Comparison of ENCODE assay signal across 8 mouse cellular contexts in genomic region chr2:169995987-169996386, GRCm38 (mm10).
DNase-seq lines count a peak whose midpoint lies in the region; ATAC-seq and TF ChIP-seq lines count a peak whose summit lies in the region.

No protein-coding gene starts in this region.

- no peaks in the 10 kb centered on the region for H3K79me2 ChIP-seq in liver, adult 2 months (ENCODE audit: control insufficient read depth, insufficient read depth, low read length)

- no peak for ATAC-seq in limb, embryonic 12.5 days (ENCODE audit: insufficient number of reproducible peaks, insufficient read depth, low FRiP score, low TSS enrichment, low read depth)

- H3K9me3 ChIP-seq in limb, embryonic 12.5 days, result no peaks in the 10 kb centered on the region

- H3K4me2 ChIP-seq in limb, embryonic 12.5 days, result peak overlapping the region; percentile 23

- peak overlapping the region; percentile 29; the same call in 1 of the 2 replicates for H3K4me3 ChIP-seq in liver, adult 2 months (ENCODE audit: insufficient read depth, low read depth, low read length)
- H3K4me3 ChIP-seq in limb, embryonic 12.5 days (replicated peaks), result no peak overlapping the region
- H3K4me3 ChIP-seq in small intestine, adult 2 months (ENCODE audit: low read depth, low read length), result peak overlapping the region; percentile 26; the same call in 1 of the 2 replicates
- H3K4me3 ChIP-seq in left cerebral cortex, adult 2 months, result no peak overlapping the region

- H3K36me3 ChIP-seq in liver, adult 2 months (ENCODE audit: control insufficient read depth, insufficient read depth, low read length), result no peaks in the 10 kb centered on the region
- no peaks in the 10 kb centered on the region for H3K36me3 ChIP-seq in limb, embryonic 12.5 days
- H3K36me3 ChIP-seq in small intestine, adult 2 months (ENCODE audit: control insufficient read depth, insufficient read depth, low read length), result no peaks in the 10 kb centered on the region

- no peak for TF ChIP-seq POLR2A in liver, adult 2 months (IDR thresholded peaks at IDR 0.05; ENCODE audit: extremely low read depth, insufficient read depth, low read length)
- no peak for TF ChIP-seq POLR2A in small intestine, adult 2 months (IDR thresholded peaks at IDR 0.05; ENCODE audit: low read depth, low read length)

- H3K9ac ChIP-seq in liver, adult 2 months (ENCODE audit: low read depth, low read length), result peak overlapping the region; percentile 28; the same call in 1 of the 2 replicates
- no peak overlapping the region for H3K9ac ChIP-seq in limb, embryonic 12.5 days (replicated peaks)

- no peak for TF ChIP-seq CTCF in liver, adult 2 months (IDR thresholded peaks at IDR 0.05; ENCODE audit: low read depth, low read length)
- no peak for TF ChIP-seq CTCF in small intestine, adult 2 months (IDR thresholded peaks at IDR 0.05; ENCODE audit: extremely low read depth, insufficient read length, insufficient replicate concordance, low read depth, low read length)
- TF ChIP-seq CTCF in left cerebral cortex, adult 2 months (IDR thresholded peaks at IDR 0.05), result no peak

- intact Hi-C loops in left cerebral cortex, adult 2 months (cut with DNase I), result no loop called here

- peak overlapping the region; percentile 37 for H3K27ac ChIP-seq in liver, adult 2 months (replicated peaks; ENCODE audit: insufficient read depth, low read depth, low read length)
- H3K27ac ChIP-seq in limb, embryonic 12.5 days, result no peak overlapping the region
- H3K27ac ChIP-seq in small intestine, adult 2 months (ENCODE audit: insufficient read depth, low read depth, low read length), result no peak overlapping the region
- no peak overlapping the region for H3K27ac ChIP-seq in left cerebral cortex, adult 2 months

- 19% methylated on average over 12 of the region's 12 CpGs for WGBS in liver, adult 2 months
- 42% methylated on average over 12 of the region's 12 CpGs for WGBS in limb, embryonic 12.5 days
- 18% methylated on average over 12 of the region's 12 CpGs for WGBS in small intestine, adult 2 months

- no peak for DNase-seq in liver, adult 2 months (ENCODE audit: extremely low read depth, low read depth, low spot score)
- DNase-seq in liver, result no peak
- DNase-seq in heart, postnatal 4 days, result peak; percentile 28
- DNase-seq in T-cell, adult 2 months (ENCODE audit: low spot score), result no peak
- no peak for DNase-seq in spleen, postnatal 4 days (ENCODE audit: low spot score in 2 of 2)
- DNase-seq in left cerebral cortex, adult 2 months (ENCODE audit: extremely low spot score in 1 of 2, low spot score in 2 of 2), result no peak

- H3K27me3 ChIP-seq in liver, adult 2 months (ENCODE audit: control insufficient read depth, insufficient read depth, low read length), result no peaks in the 10 kb centered on the region
- peaks cover 11% of the 10 kb centered on the region for H3K27me3 ChIP-seq in limb, embryonic 12.5 days
- 0 out of 2 replicates have a peak, but pooled peaks cover 5% of the 10 kb centered on the region for H3K27me3 ChIP-seq in small intestine, adult 2 months (ENCODE audit: control insufficient read depth, insufficient read depth, low read length)

- no peaks in the 10 kb centered on the region; the same call in 1 of the 2 replicates for H3K4me1 ChIP-seq in liver, adult 2 months (ENCODE audit: control insufficient read depth, insufficient read depth, low read length)
- H3K4me1 ChIP-seq in limb, embryonic 12.5 days (replicated peaks), result peaks cover 43% of the 10 kb centered on the region
- H3K4me1 ChIP-seq in small intestine, adult 2 months (ENCODE audit: control insufficient read depth, insufficient read depth, insufficient read length, low read length), result no peaks in the 10 kb centered on the region

Comparison
In these comparisons a context has a peak if more than half of its experiments do, and no peak if none do; other contexts are left out.
1. H3K4me3 ChIP-seq: peak in liver, adult 2 months (single experiment) and small intestine, adult 2 months (single experiment); none in limb, embryonic 12.5 days (single experiment) and left cerebral cortex, adult 2 months (single experiment).